Mouse (Mus musculus): ENCODE data around the gene Syngr3. TPM values are rescaled to one million over a fixed set of nuclear protein-coding genes. Genes with fewer than 3 reads are reported as not detected.
"Not testable (repeated sequence)": the region's sequence is repeated elsewhere in the genome, so short reads cannot be mapped to it uniquely, and the experiment has no call there.

Syngr3 gene
- polyA plus RNA-seq, 3 experiments from 2014 or later: 0.51 to 5.4 (median 1.7) TPM

DNA sequence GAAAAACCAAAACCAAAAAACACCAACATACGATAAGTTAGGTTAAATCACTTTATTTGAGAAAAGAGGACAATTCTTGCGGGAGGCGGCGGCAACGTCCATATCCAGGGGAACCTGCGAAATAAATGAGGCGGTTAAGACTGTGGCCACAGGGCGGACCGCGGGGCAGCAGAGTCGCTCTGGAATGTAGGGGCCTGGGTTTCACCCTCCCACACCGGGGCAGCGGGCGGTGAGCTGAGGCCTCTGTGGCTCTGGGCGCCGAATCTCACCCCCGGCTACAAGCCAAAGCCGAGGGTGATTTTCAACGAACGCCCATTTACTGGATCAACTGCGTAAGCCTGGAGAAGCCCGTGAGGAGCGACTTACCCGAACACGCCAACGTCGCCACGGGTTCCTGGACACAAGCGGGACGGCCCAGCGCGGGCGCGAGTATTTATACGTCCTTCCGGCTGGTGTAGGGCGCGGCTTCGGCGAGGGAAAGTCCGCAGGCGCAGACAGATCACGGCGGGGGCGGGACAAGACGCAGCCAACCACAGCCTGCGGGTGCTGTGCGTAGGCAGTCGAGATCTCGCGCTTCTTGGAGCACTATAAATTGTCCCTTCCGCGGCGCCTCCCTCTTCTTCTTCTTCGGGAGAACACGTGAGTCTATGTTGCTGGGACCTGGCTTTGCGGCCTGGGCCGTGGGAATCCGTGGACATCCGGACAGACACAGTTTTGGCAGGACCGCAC lies 29.9 kb upstream of the Syngr3 start:
- ATAC-seq: peak; percentile 84

DNA sequence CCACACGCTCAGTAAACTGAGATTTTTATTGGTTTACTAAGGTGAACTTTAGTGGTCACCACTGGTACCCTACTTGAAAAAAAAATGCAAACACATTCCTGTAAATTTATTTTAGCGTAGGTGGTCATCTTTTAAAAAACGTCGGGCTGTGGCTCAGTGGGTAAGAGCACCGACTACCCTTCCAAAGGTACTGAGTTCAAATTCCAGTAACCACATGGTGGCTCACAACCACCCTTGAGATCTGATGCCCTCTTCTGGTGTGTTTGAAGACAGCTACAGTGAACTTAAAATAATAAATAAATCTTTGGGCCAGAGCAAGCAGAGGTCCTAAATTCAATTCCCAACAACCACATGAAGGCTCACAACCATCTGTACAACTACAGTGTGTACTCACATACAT lies 29.2 kb upstream of the Syngr3 start:
- not testable (repeated sequence) for ATAC-seq

DNA sequence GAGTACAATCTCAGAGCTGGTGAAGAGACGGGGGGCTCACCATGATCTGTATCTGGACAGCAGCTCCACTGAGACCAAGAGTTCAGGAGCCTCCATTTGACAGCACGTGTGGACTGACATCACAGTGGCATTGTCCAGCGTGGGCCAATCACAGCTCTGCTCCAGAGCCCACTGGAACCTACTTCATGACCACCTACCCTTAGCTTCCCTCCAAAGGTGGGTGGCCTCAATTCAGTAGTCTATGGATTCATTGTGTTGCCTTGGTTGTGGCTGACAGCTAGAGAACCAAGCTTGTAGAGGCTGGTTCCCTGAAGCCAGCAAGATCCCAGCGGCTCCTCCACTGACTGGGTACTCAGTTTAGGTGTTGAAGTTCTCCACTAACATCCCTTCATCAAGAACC lies 28.2 kb upstream of the Syngr3 start, which contains the start of the genes Rnf151 and Rps2:
TSS of gene Rnf151 (minus strand) at position 121 of the 400 bp plus-strand sequence.
TSS of gene Rps2 (plus strand) at position 174 of the 400 bp plus-strand sequence.
- no peak for ATAC-seq

DNA sequence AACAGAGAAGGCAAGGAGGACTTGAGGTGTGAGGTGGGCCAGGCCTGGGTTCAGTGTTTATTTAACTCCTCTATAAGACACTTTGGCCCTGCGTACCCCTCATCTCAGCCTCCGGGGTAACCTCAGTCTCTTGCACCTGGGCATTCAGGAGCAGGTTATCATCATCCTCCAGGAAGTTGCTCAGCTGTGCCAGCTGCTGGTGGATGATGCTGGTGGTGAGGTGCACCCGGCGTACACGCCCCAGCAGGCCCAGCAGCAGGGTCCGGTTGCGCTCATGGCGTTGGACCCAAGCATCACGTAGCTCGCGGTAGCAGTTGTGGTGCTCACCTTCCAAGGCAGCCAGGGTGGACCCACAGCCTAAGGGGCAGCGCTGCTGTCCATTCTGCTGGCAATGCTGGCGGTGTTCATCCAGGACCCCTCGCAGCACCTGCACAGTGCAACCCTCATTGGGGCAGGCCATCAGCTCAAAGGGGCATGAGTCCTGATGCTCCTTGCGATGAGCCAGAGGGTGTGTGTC lies 26.5 kb upstream of the Syngr3 start:
- ATAC-seq: no peak

DNA sequence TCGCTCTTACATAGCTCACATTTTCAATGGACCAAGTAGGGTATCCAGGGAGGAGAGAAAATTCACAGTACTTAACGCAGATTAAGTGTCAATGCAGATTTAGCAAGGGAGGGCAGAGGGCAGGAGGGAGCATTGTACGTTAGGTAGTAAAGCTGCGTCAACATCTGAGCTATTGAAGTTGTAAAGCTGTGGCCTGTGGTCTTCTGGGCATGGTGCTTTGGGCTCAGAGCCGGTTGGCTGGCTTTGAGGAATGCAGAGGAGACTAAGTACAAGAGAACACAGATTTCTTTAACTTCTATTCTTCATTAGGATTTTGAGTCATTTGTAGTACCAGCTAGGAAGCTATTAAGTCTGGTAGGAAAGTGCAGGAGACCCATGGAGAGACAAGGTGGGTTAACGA lies 25.8 kb upstream of the Syngr3 start:
- no peak for ATAC-seq

DNA sequence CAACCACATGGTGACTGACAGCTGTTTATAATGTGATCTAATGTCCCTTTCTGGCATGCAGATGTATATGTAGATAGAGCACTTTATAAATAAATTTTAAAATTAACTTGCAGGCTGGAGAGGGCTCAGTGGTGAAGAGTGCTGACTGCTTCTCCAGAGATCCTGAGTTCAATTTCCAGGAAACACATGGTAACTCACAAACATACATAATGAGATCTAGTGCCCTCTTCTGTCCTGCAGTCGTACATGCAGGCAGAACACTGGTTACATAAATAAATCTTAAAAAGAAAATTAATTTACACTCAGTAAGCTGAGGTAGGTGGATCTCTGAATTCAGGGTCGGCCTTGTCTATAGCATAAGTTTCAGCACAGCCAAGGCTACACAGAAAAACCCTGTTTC lies 18.9 kb upstream of the Syngr3 start:
- ATAC-seq: peak; percentile 45

DNA sequence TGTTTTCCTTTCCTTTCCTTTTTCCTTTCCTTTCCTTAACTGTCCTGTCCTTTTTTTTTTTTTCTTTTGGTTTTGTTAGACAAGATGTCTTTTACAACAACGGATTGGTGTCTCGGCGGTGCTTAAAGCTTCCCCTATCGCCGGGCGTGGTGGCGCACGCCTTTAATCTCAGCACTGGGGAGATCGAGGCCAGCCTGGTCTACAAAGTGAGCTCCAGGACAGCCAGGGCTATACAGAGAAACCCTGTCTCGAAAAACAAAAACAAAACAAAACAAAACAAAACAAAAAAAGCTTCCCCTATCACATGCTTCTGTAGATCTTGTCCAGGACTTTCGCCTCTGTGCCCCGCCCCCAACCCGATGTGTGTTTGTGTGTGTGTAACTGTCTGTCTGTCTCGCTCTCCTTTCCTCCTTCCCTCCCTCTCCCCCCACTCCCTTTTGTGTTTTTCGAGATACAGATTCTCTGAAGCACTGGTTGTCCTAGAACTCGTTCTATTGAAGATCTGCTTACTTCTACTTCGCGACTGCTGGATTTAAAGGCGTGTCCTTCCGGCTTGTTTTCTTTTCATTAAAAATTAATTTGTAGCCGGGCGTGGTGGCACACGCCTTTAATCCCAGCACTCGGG lies 18.2 kb upstream of the Syngr3 start:
- no peak for ATAC-seq

DNA sequence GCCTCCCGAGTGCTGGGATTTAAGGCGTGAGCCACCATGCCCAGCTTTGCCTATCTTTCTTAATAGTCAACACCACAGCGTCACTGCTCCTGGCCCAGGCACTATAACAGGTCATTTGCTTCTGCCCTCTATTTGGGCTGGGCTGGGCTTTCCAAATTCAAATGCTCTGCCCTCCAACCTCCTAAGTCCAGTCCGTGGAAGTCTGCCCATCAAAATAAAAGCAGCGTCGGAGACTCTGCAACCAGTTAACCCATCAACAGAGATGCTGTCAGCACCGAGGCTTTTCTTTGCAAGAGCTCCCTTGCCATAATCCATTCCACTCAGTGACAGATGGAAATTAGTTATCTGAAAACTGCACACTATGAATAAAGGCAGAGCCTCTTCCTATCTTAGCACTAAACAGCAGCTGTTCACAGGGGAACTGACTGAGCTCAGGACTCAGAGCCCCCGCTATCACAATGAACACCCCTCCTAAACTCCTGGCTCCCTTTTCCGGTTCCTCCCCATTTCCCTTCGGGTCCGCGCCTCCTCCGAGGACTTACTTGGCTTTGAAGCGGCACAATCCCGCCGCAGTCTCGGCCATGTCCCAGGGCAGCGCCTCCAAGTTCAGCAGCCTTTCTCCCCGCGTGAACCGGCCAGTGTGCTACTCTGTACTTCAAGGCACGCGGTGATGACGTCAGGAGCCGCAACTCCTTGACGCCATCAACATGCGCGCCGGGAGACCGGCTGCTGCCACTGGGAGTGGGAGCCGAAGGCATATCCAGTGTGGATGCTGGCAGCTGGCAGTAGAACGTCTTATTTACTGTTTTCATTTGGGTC lies 17.4 kb upstream of the Syngr3 start, which contains the start of gene Tbl3:
TSS of gene Tbl3 (minus strand) at position 679 of the 819 bp plus-strand sequence.
- ATAC-seq: peak; percentile 81

DNA sequence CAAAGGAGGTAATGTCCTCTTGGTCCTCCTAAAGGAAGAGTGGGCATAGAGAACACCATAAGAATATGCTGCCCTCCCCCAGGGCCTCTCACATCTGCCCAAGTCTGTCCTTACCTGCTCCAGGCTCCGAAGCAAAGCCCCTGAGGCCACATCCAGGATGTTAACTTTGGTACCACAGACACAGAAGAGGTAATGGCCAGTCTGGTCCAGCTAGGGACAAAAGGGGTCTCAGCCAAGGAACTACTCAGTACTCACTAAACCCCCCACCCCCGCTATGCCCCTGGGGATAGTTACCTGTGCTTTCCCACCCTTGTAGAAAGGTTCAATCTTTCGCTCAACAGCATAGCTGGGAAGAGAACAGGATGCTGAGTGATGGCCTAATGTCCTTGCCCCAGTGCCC lies 16.1 kb upstream of the Syngr3 start:
- ATAC-seq: no peak

DNA sequence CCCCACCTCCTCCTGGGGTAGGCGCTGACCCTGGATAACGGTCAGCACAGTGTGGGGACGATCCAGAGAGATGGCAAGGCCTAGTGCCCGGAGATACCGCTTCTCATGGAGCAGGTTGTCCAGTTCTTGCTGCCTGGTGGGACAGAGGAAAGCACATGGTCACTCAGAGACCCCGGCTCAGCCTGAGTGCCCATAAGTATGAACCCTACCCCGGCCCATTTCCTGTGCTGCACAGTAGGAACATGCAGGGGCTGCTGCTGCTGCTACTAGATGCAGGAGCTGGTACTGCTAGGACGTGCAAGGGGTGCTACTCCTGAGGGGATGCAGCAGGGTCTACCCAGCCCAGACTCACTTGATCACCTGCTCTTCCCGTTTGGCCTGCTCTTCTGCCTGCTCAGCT lies 11.5 kb upstream of the Syngr3 start:
- no peak for ATAC-seq

DNA sequence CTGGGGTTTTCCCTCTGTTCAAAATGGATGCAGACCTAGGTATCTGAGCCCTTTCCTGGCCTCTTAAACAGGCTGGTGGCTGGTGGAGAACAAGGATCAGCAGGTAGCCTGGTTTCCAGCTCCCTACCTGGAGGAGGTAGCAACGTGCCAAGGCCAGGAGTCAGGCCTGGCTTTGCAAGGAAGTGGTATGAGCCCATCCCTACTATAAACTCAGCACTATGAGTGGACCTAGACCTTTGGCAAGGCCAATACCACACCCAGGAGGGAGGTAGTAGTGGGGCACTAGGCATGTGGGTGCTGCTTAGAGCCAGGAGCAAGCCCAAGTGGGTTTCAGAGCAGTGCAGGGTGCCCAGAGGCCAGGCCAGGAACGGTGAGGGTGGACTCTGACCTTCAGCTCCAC lies 9.7 kb upstream of the Syngr3 start:
- ATAC-seq: no peak

DNA sequence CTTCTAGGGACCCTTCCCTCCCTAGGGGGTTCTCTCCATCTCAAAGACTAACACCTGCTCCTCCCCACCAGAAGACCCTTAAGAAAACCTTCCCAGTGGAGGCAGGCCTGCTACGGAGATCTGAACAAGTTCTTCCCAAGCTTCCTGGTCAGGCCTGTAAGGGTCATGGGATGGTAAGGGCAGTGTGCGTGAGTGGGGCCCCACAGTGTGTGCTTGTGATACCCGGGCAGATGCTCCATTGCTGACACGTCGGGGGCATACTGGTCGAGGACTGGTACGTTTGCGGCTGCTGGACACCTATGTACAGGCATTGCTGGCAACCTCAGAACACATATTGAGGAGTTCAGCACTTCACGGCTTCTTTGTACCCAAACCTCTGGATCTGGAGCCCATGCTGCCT lies 9.0 kb upstream of the Syngr3 start:
- no peak for ATAC-seq

DNA sequence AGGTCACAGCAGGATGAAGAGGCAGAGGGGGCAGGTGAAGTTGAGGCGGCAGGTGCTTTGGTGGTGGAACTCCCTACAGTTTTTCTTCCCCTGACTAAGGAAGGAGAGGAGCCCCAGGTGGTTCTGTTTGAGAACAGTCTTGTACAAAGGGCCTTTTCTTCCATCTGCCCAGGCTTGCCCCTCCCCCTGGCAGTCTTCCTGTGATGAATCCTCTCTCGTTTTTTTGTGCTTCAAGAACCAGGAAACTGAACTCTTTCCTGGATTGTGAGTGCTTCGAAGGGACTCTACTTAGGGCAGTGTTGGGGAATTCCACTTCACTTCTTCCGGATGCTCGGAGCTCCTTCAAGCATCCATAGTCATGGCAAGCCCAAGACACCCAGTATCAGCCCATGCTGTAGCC lies 8.2 kb upstream of the Syngr3 start:
- ATAC-seq: no peak

DNA sequence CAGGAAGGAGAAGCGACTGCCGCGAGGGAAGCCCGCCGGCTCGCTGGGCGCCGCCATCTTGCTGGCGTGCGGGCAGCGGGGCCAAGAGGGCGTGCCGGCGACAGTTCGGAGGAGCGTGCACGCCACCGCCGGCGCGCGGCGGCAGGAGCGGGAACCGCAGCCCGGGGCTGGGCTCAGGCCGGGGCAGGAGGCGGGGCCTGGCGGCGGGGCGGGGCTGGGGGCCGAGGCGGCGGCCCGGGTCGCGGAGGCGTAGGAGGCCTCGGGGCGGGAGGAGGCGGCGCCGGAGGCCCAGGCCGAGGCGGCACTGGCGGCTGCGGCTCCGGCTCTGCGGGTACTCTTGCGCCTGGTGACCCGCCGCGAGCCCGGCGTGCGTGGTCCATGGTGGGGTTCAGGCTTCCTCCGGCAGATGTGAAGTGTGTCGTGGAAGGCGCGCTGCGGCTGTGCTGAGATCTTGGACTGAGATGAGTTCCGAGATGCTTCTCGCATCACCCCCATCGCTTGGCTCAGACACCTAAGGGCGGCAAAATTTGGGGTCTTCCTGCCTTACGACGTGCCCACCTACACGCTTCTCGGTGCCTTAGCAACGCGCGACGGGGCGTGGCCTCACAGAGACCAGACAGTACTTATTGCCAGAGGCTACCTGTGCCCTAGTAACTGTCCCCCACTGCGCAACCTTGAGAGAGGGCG lies 6.4 kb upstream of the Syngr3 start, which contains the start of the genes Gfer and Noxo1:
TSS of gene Gfer (minus strand) at position 146 of the 687 bp plus-strand sequence.
TSS of gene Noxo1 (plus strand) at position 224 of the 687 bp plus-strand sequence.
- peak; percentile 86 for ATAC-seq

DNA sequence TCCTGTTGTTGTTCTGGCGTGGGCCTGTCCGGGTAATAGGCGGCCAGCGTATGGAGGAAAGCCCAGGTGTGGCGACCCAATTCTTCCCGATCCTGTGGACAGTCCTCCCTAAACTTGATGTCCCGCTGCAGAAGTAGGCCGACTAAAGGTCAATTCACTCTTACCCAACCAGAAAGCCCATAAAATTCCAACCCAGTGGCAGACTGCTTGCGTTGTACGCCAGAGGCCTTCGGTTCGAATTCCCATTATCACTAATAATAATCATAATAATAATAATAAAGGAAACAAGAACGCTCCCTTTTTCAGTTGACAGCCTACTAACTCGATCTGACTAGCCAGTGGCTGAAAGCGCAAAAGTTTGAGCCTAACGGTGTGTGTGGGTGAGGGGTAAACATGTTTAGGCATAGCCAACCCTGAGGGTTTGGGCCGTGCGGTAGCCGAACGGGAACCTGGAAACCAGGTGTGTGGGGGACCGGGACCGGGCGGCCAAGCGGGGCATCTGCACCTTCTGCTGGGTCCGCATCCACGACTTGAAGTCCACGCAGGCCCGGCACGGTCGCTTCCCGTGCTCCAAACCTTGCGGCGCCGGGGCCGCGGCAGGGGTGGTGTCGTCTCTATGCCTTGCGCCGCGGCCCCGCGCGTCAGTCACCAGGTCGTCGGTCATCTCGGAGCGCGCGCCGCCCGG lies 5.7 kb upstream of the Syngr3 start:
- no peak for ATAC-seq

DNA sequence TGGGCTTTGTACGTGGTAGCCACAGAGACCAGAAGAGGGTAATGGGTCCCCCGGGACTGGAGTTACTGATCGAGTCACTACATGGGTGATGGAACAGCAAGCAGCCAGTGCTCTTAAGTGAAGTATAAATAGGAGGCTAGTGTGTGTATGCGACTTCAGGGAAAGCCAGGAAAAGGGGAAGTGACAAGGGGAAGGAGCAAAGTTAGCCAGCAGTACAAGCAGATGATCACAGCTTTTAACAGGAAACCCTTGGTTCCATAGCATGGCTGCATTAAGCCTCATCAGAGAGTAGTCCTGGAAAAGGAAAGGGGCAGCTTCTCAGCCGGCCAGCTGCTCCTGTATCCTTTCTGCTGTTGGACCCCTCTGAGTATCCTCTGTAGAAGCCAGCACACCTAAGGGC lies 2.6 kb upstream of the Syngr3 start:
- no peak for ATAC-seq

DNA sequence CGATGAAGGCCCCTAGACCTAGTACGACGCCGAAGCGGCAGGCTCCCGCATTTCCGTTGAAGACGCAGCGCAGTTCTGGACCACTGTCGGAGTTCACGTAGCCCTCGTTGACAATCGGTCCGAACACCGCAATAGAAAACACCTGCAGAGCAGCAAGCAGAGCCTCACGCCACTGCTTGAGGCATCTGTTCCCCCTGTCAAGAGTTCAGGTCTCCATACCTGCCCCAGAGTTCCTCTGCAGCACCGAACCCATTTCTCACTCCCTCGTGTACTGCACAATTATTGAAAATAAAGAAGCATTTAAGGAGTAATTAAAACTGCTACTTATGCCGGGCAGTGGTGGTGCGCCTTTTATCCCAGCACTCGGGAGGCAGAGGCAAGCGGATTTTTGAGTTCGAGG lies 2.2 kb downstream of the Syngr3 start:
- ATAC-seq: no peak

DNA sequence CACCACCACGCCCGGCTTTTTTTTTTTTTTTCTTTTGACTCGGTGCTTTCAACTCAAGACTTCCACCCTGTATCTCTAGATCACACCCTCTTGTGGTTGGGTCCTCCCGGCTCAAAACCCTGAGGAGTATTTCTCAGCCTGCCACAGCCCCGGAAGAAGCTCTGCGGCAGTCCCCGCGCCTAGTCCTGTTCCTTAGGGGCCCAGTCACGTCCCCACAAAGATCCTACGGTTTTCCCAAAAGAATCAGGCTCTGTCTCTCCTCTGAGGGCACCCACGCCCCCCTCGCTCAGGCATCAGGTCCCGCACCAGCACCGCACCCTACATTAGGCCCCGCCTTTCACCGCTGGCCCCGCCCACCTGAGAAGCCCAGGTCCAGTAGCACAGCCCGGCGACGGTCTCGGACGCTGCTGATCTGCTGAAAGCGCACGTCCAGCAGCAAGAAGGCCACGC lies 2.6 kb downstream of the Syngr3 start:
- ATAC-seq: peak; percentile 75

DNA sequence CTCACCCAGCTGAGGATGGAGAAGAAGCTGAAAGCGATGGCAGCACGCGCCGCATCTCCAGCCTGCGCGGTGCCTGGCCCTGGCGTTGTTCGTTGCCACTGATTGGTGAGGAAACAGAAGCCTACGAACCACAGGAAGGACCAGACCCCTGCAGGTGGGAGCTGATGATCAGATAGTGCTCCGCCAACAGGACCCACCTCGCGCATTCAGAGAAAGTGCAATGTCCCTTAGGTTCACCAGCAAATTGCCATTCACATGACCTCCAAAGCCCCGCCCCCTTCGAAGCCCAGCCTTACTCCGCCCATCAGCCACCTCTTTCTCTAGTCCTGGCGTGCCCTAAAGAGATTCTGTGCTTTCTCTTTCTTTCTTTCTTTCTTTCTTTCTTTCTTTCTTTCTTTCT lies 3.2 kb downstream of the Syngr3 start:
- ATAC-seq: peak; percentile 41

DNA sequence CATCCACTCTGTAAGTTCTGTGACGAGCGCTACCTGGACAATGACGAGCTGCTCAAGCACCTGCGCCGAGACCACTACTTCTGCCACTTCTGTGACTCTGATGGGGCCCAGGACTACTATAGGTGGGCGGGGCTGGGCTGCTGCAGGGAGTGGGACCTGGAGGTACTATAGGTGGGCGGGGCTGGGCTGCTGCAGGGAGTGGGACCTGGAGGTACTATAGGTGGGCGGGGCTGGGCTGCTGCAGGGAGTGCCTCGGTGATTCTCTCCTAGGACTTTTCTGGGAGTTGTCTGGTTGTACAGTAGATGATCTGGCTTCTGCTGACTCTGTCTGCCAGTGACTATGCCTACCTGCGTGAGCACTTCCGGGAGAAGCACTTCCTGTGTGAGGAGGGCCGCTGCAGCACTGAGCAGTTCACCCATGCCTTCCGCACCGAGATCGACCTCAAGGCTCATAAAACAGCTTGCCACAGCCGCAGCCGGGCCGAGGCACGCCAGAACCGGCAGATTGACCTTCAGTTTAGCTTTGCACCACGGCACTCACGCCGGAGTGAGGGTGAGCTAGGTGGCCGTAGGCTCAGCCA lies 12.2 kb downstream of the Syngr3 start:
- no peak for ATAC-seq

DNA sequence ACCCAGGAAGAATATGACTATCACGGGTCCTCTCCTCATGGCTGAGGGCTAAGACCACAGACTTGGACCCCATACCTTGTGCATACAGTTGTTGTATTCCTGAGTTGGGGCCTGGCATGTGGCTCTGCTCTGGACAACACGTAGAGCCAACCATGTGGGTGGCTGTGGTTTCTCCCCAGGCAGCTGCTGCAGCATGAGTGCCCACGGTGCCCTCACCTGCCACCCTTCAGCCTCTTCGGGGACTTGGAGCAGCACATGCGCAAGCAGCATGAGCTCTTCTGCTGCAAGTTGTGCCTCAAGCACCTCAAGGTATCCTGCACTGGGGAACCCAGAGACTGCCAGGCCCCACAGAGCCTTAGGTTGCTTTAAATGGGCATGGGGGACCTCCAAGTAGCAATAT lies 12.9 kb downstream of the Syngr3 start:
- ATAC-seq: no peak
